Mouse (Mus musculus): Measurements from ENCODE around the gene Jpt1. TPM values are rescaled to one million over a fixed set of nuclear protein-coding genes. Genes with fewer than 3 reads are reported as not detected.

The Jpt1 gene
- total and polyA plus RNA-seq, 3 experiments, result 294 to 479 (median 439) TPM

- peak; percentile 37; the same call in 1 of the 2 replicates for TF ChIP-seq ELF1 (IDR thresholded peaks at IDR 0.05; ENCODE audit: low read depth, low read length)
- no peak for TF ChIP-seq MYC (IDR thresholded peaks at IDR 0.05; ENCODE audit: low read depth, low read length)
- peak; percentile 71 for TF ChIP-seq TCF12 (IDR thresholded peaks at IDR 0.05; ENCODE audit: low read depth, low read length)
- no peak for TF ChIP-seq MAFK (IDR thresholded peaks at IDR 0.05; ENCODE audit: insufficient replicate concordance, low read length)
- TF ChIP-seq MAZ (IDR thresholded peaks at IDR 0.05; ENCODE audit: low read depth, low read length), result peak; percentile 98
- peak; percentile 23; the same call in 1 of the 2 replicates for TF ChIP-seq CHD2 (IDR thresholded peaks at IDR 0.05; ENCODE audit: low read length)
- TF ChIP-seq JUND (conservative IDR thresholded peaks at IDR 0.05; ENCODE audit: low read depth, low read length), result no peak
Observed at GRCm38 (mm10) chr11:115536038-115536681, 22.0 kb upstream of the Jpt1 start, which contains the start of gene Sumo2 (continued).

GRCm38 (mm10) chr11:115535401-115536037 is 21.3 kb upstream of the Jpt1 start:
- H3K36me3 ChIP-seq (replicated peaks in 1 of 2; ENCODE audit: control insufficient read depth in 1 of 2, insufficient read depth in 1 of 2, low read length in 1 of 2), result peaks cover 23 to 35% of the 10 kb centered on the region in 2 experiments
- peaks cover 9 to 48% of the 10 kb centered on the region in 2 experiments; a peak in 3 of 4 replicates for H3K4me1 ChIP-seq (ENCODE audit: control insufficient read depth in 1 of 2, insufficient read depth in 2 of 2)
- in situ Hi-C loops (cut with MboI; ENCODE audit: low pct_ligation_motif_present, low pct_unique_long_range_greater_than_20kb, low sequenced_read_pairs) (no loop called here), dilution Hi-C loops (cut with MboI; ENCODE audit: extremely low pct_ligation_motif_present, extremely low pct_unique_long_range_greater_than_20kb, low sequenced_read_pairs) (no loop called here)
- no peaks in the 10 kb centered on the region for H3K9me3 ChIP-seq (replicated peaks; ENCODE audit: low read length)
- peak overlapping the region; percentile 94 for H3K27ac ChIP-seq (ENCODE audit: insufficient read depth, low read depth)
- H3K4me2 ChIP-seq (ENCODE audit: insufficient read depth, low read depth, poor library complexity, severe bottlenecking), result peak overlapping the region; percentile 97; the same call in 1 of the 2 replicates
- peak overlapping the region; percentile 82 to 96 (median 84) for H3K4me3 ChIP-seq (replicated peaks in 1 of 3; ENCODE audit: low read depth in 2 of 3, low read length in 2 of 3, poor library complexity in 1 of 3)
- no peaks in the 10 kb centered on the region for H3K27me3 ChIP-seq (replicated peaks)
- H3K9ac ChIP-seq (ENCODE audit: insufficient read depth, low read depth), result peak overlapping the region; percentile 97
- peak; percentile 56 for DNase-seq (ENCODE audit: extremely low read depth)
- peaks cover 50% of the 10 kb centered on the region for H3K79me2 ChIP-seq (replicated peaks; ENCODE audit: control insufficient read depth, extremely low read depth, insufficient read depth, poor library complexity, severe bottlenecking)
- TF ChIP-seq JUND (conservative IDR thresholded peaks at IDR 0.05; ENCODE audit: low read depth, low read length) (no peak), CHD1 (IDR thresholded peaks at IDR 0.05; ENCODE audit: low read depth, low read length) (no peak; the same call in 1 of the 2 replicates), GABPA (IDR thresholded peaks at IDR 0.05; ENCODE audit: insufficient replicate concordance, low read depth, low read length) (no peak), ZC3H11A (IDR thresholded peaks at IDR 0.05; ENCODE audit: low read depth, low read length) (no peak), MYC (IDR thresholded peaks at IDR 0.05; ENCODE audit: low read depth, low read length) (peak; percentile 66; the same call in 1 of the 2 replicates), ELF1 (IDR thresholded peaks at IDR 0.05; ENCODE audit: low read depth, low read length) (no peak), BHLHE40 (IDR thresholded peaks at IDR 0.05; ENCODE audit: low read depth, low read length) (peak; percentile 46), PAX5 (IDR thresholded peaks at IDR 0.05; ENCODE audit: low read length) (no peak), IRF4 (IDR thresholded peaks at IDR 0.05; ENCODE audit: low read depth, low read length) (peak; percentile 59; the same call in 1 of the 2 replicates), MAX (IDR thresholded peaks at IDR 0.05; ENCODE audit: low read length) (peak; percentile 80), MAFK (IDR thresholded peaks at IDR 0.05; ENCODE audit: insufficient replicate concordance, low read length) (no peak), ZKSCAN1 (IDR thresholded peaks at IDR 0.05; ENCODE audit: borderline replicate concordance, low read depth, low read length) (no peak), MEF2A (IDR thresholded peaks at IDR 0.05; ENCODE audit: borderline replicate concordance, low read depth, low read length) (peak; percentile 68), USF2 (conservative IDR thresholded peaks at IDR 0.05; ENCODE audit: low read depth, low read length) (no peak), POLR2A (IDR thresholded peaks at IDR 0.05; ENCODE audit: low read depth, low read length) (no peak; the same call in 1 of the 2 replicates), SMC3 (IDR thresholded peaks at IDR 0.05; ENCODE audit: low read depth, low read length) (no peak), USF1 (IDR thresholded peaks at IDR 0.05; ENCODE audit: low read depth, low read length) (no peak), ZMIZ1 (IDR thresholded peaks at IDR 0.05; ENCODE audit: low read depth, low read length) (0 out of 2 replicates have a peak, but pooled peaks have one; percentile 57), EP300 (IDR thresholded peaks at IDR 0.05; ENCODE audit: low read length) (no peak), ZNF384 (IDR thresholded peaks at IDR 0.05; ENCODE audit: low read depth, low read length) (no peak), HCFC1 (IDR thresholded peaks at IDR 0.05; ENCODE audit: low read depth, low read length) (peak; percentile 43; the same call in 1 of the 2 replicates), E2F4 (IDR thresholded peaks at IDR 0.05; ENCODE audit: insufficient replicate concordance, low read depth, low read length) (no peak), TBP (conservative IDR thresholded peaks at IDR 0.05; ENCODE audit: low read depth, low read length) (no peak), RCOR1 (conservative IDR thresholded peaks at IDR 0.05; ENCODE audit: low read depth, low read length) (no peak), NELFE (IDR thresholded peaks at IDR 0.05; ENCODE audit: low read depth, low read length) (0 out of 2 replicates have a peak, but pooled peaks have one; percentile 23), POLR2AphosphoS2 (IDR thresholded peaks at IDR 0.05; ENCODE audit: low read depth, low read length) (no peak), CTCF (conservative IDR thresholded peaks at IDR 0.05 in 1 of 2, IDR thresholded peaks at IDR 0.05 in 1 of 2; ENCODE audit: low read depth in 2 of 2, low read length in 2 of 2) (no peak), SIN3A (IDR thresholded peaks at IDR 0.05; ENCODE audit: low read length) (peak; percentile 94), UBTF (IDR thresholded peaks at IDR 0.05; ENCODE audit: low read depth, low read length) (peak; percentile 60; the same call in 1 of the 2 replicates), CHD2 (IDR thresholded peaks at IDR 0.05; ENCODE audit: low read length) (peak; percentile 79), MXI1 (IDR thresholded peaks at IDR 0.05; ENCODE audit: low read depth, low read length) (peak; percentile 87), TCF12 (IDR thresholded peaks at IDR 0.05; ENCODE audit: low read depth, low read length) (no peak), RAD21 (IDR thresholded peaks at IDR 0.05; ENCODE audit: low read depth, low read length) (no peak), MAZ (IDR thresholded peaks at IDR 0.05; ENCODE audit: low read depth, low read length) (peak; percentile 82; the same call in 1 of the 2 replicates)
